Mouse (Mus musculus) liver, embryonic 14.5 days (tissue): ENCODE measurements at regions not wholly inside any gene's neighbourhood (a gene's known extent, or its start where the extent isn't known, plus 50 kb on each side); places are given as distances from the start of the nearest gene placed in this dataset.
A peak's percentile ranks its signal among the peaks of the same experiment; 100 is the strongest.

ENCODE experiments used
- ATAC-seq: fragments of 200-750 bp; cut with Nextera tagmentation; 2 replicates; pipeline ENCODE4 v1.8.0; 2017; ENCODE audit warnings: moderate number of reproducible peaks, mild to moderate bottlenecking, moderate library complexity; ENCODE audit not compliant: insufficient read depth
- DNase-seq, 3 experiments: peaks; one replicate each; pipeline ENCODE4 v3.0.0-alpha.2; 2012 to 2013; ENCODE audit warnings: low read depth in 3 of 3, low spot score in 3 of 3
- H3K27ac ChIP-seq: fragments of 300-500 bp; sonication (generic); 2 replicates; pipeline ENCODE4 v1.5.1; 2014; ENCODE audit warnings: moderate library complexity, mild to moderate bottlenecking, control low read depth, inconsistent platforms
- H3K27me3 ChIP-seq: fragments of 300-500 bp; sonication (generic); 2 replicates; pipeline ENCODE4 v1.6.1; 2014; ENCODE audit warnings: mild to moderate bottlenecking, low read length, moderate library complexity; ENCODE audit not compliant: control insufficient read depth, insufficient read depth
- H3K36me3 ChIP-seq: fragments of 300-500 bp; sonication (generic); replicated peaks from 2 replicates; pipeline ENCODE4 v1.6.1; 2014; ENCODE audit warnings: low read depth; ENCODE audit not compliant: control insufficient read depth, insufficient read depth
- H3K4me1 ChIP-seq, 2 experiments: fragments of 200-500 bp in 1 of 2; fragments of 300-500 bp in 1 of 2; sonication (generic) in 1 of 2; replicated peaks; 2 replicates each; pipeline ENCODE4 v1.6.1; 2012 to 2014; ENCODE audit warnings: antibody characterized with exemption in 1 of 2, inconsistent platforms in 1 of 2, low read length in 1 of 2; ENCODE audit not compliant: control insufficient read depth in 2 of 2, insufficient read depth in 2 of 2
- H3K4me2 ChIP-seq: fragments of 300-500 bp; sonication (generic); 2 replicates; pipeline ENCODE4 v1.6.1; 2014; ENCODE audit warnings: low read depth, mild to moderate bottlenecking, control low read depth, moderate library complexity
- H3K4me3 ChIP-seq, 2 experiments: fragments of 200-500 bp in 1 of 2; fragments of 300-500 bp in 1 of 2; sonication (generic) in 1 of 2; 2 replicates each; pipeline ENCODE4 v1.5.1; 2012 to 2014; ENCODE audit warnings: low read depth in 2 of 2, low read length in 2 of 2, mild to moderate bottlenecking in 2 of 2, control low read depth in 1 of 2, inconsistent platforms in 1 of 2, moderate library complexity in 1 of 2; ENCODE audit not compliant: insufficient read depth in 1 of 2
- H3K9ac ChIP-seq: fragments of 300-500 bp; sonication (generic); replicated peaks from 2 replicates; pipeline ENCODE4 v1.6.1; 2014; ENCODE audit warnings: mild to moderate bottlenecking, control low read depth, moderate library complexity
- H3K9me3 ChIP-seq: fragments of 300-500 bp; sonication (generic); 2 replicates; pipeline ENCODE4 v1.6.1; 2016; ENCODE audit warnings: low read length, mixed read lengths; ENCODE audit not compliant: control insufficient read depth
- CTCF ChIP-seq: IDR thresholded peaks from 2 replicates; pipeline ENCODE4 v1.5.1; 2016; ENCODE audit warnings: antibody characterized with exemption, low read depth, control low read depth
- EP300 ChIP-seq: IDR thresholded peaks from 2 replicates; pipeline ENCODE4 v1.6.1; 2016; ENCODE audit warnings: antibody characterized with exemption, low read depth
- WGBS: fragments of 180-500 bp; shearing (Covaris S2); extraction: QIAGEN DNeasy Blood & Tissue Kit; methylation state at CpG from one replicate; pipeline ENCODE4 v1.1.7; 2014; ENCODE audit not compliant: insufficient replicate concordance; 5-methylcytosine and 5-hydroxymethylcytosine counted together

GRCm38 (mm10) chr1:35242849-35243248, 393.1 kb downstream of the Plekhb2 start:
- Histone ChIP-seq H3K27me3 (no peaks in the 10 kb centered on the region), H3K9ac (no peak overlapping the region), H3K27ac (no peak overlapping the region), H3K4me1 (no peaks in the 10 kb centered on the region), H3K36me3 (no peaks in the 10 kb centered on the region), H3K4me3 (no peak overlapping the region), H3K4me2 (no peak overlapping the region), H3K9me3 (no peaks in the 10 kb centered on the region)
- 67% methylated on average over 6 of the region's 6 CpGs for WGBS
- no peak for TF ChIP-seq CTCF
- no peak for TF ChIP-seq EP300
- no peak for DNase-seq
- ATAC-seq: no peak

- no peaks in the 10 kb centered on the region for H3K4me1 ChIP-seq
- no peaks in the 10 kb centered on the region for H3K36me3 ChIP-seq
- H3K4me2 ChIP-seq: no peak overlapping the region
- no peaks in the 10 kb centered on the region for H3K9me3 ChIP-seq
- no peak for ATAC-seq
- no peak overlapping the region for H3K9ac ChIP-seq
- DNase-seq: no peak
- WGBS: 62% methylated on average over 6 of the region's 6 CpGs
- H3K27me3 ChIP-seq: no peaks in the 10 kb centered on the region
- TF ChIP-seq EP300 (no peak), CTCF (no peak)
- no peak overlapping the region for H3K4me3 ChIP-seq
- no peak overlapping the region for H3K27ac ChIP-seq
These were observed 393.6 kb downstream of the Plekhb2 start for GRCm38 (mm10) chr1:35243339-35243738.

GRCm38 (mm10) chr1:35265125-35265524, 415.3 kb downstream of the Plekhb2 start:
- H3K4me1 ChIP-seq: no peaks in the 10 kb centered on the region
- H3K36me3 ChIP-seq: no peaks in the 10 kb centered on the region
- H3K4me3 ChIP-seq: no peak overlapping the region
- H3K27me3 ChIP-seq: no peaks in the 10 kb centered on the region
- H3K9ac ChIP-seq: no peak overlapping the region
- no peaks in the 10 kb centered on the region for H3K9me3 ChIP-seq
- WGBS: 45% methylated on average over 1 of the region's 1 CpGs
- DNase-seq (no peak), ATAC-seq (no peak)
- TF ChIP-seq EP300 (no peak), CTCF (no peak)
- no peak overlapping the region for H3K27ac ChIP-seq
- no peak overlapping the region for H3K4me2 ChIP-seq

DNA sequence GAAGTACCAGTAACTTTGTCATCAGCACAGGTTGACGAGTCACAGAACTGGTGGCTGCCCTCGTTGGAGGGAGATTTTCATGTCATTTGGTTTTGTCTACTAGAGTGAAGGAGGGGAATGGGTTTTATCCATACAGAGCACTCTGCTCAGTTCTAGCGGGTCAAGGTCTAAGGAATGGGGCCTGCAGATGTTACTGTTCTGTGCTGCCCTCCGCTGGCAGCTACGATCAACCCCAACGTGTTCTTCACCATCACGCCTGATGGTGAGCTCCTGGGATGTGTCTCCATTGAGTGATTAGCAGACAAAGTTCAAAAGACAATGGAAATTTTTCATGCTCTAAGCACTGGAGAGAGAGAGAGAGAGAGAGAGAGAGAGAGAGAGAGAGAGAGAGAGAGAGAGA, 416.9 kb downstream of the Plekhb2 start:
- ATAC-seq: no peak
- H3K27me3 ChIP-seq: no peaks in the 10 kb centered on the region
- H3K4me2 ChIP-seq: no peak overlapping the region
- DNase-seq: no peak
- no peak overlapping the region for H3K9ac ChIP-seq
- no peaks in the 10 kb centered on the region for H3K36me3 ChIP-seq
- 41% methylated on average over 7 of the region's 7 CpGs for WGBS
- TF ChIP-seq EP300: no peak
- TF ChIP-seq CTCF: 0 out of 2 replicates have a peak, but pooled peaks have one; percentile 6
- H3K27ac ChIP-seq: no peak overlapping the region
- no peaks in the 10 kb centered on the region for H3K4me1 ChIP-seq
- no peak overlapping the region for H3K4me3 ChIP-seq
- no peaks in the 10 kb centered on the region for H3K9me3 ChIP-seq

- DNase-seq (no peak), ATAC-seq (no peak)
- TF ChIP-seq CTCF: no peak
- TF ChIP-seq EP300: no peak
- WGBS: 75% methylated on average over 7 of the region's 7 CpGs
- Histone ChIP-seq H3K27me3 (no peaks in the 10 kb centered on the region), H3K9me3 (no peaks in the 10 kb centered on the region), H3K4me3 (no peak overlapping the region), H3K4me2 (no peak overlapping the region), H3K9ac (no peak overlapping the region), H3K36me3 (no peaks in the 10 kb centered on the region), H3K4me1 (no peaks in the 10 kb centered on the region), H3K27ac (no peak overlapping the region)
These were observed 418.1 kb downstream of the Plekhb2 start for GRCm38 (mm10) chr1:35267883-35268282.

DNA sequence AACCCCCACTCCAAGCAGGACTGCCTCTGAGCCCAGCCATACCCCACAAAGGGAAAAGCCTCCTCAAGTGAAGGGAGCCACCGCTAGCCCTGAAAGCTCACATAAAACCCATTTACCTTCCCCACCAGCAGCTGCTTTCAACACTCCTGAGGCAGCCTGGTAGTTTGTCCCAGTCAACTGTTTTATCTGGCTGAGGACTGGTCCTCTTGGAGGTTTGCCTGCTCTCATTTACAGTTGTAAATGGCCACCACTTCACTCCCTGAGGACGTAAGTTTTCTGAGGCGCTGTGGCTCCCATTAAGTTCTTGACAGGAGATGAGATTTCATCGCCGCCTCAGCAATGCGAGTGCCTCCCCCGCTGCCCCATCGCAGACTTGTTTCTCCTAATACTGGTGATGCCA, 425.2 kb downstream of the Plekhb2 start:
- TF ChIP-seq CTCF (no peak), EP300 (no peak)
- WGBS: 81% methylated on average over 8 of the region's 8 CpGs
- H3K4me1 ChIP-seq: no peaks in the 10 kb centered on the region
- ATAC-seq (no peak), DNase-seq (no peak)
- no peak overlapping the region for H3K4me3 ChIP-seq
- no peaks in the 10 kb centered on the region for H3K36me3 ChIP-seq
- no peak overlapping the region for H3K9ac ChIP-seq
- H3K9me3 ChIP-seq: no peaks in the 10 kb centered on the region
- H3K27me3 ChIP-seq: no peaks in the 10 kb centered on the region
- no peak overlapping the region for H3K4me2 ChIP-seq
- H3K27ac ChIP-seq: no peak overlapping the region
